Mouse (Mus musculus): Measurements from ENCODE around the gene Tlcd1. TPM values are rescaled to one million over a fixed set of nuclear protein-coding genes. Genes with fewer than 3 reads are reported as not detected.

The Tlcd1 gene
- polyA plus RNA-seq, 1 experiment from 2014 or later, result 9.9 TPM

DNA sequence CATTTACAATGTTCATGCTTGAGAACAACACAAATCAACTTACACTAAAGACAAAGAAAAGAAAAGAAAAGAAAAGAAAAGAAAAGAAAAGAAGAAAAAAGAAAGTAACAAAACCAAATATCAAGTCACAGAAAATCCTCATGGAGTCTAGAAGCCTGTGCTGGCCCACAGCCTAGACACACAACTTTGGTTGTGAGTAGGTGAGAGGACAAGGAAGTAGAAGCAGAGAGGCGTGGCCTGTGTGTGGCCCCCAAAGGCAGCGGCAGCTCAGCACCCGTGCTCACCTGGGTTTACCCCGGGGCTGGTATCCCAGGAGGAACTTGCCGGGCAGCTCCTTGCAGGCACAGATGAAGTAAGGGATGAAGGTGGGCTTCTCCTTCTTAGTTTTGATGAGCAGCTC is 35.0 kb downstream of the Tlcd1 start:
- Histone ChIP-seq H3K27me3 (ENCODE audit: control insufficient read depth, insufficient read depth, low read length) (no peaks in the 10 kb centered on the region), H3K4me1 (replicated peaks; ENCODE audit: control insufficient read depth, insufficient read depth, low read length) (no peaks in the 10 kb centered on the region), H3K9me3 (ENCODE audit: control insufficient read depth, low read length) (no peaks in the 10 kb centered on the region), H3K27ac (ENCODE audit: low read depth, low read length) (no peak overlapping the region), H3K9ac (ENCODE audit: low read length) (no peak overlapping the region), H3K36me3 (ENCODE audit: control insufficient read depth, insufficient read depth, low read length) (peaks cover 30% of the 10 kb centered on the region), H3K4me2 (ENCODE audit: low read depth, low read length, severe bottlenecking) (no peak overlapping the region), H3K4me3 (ENCODE audit: low read depth, low read length) (no peak overlapping the region)
- DNase-seq (ENCODE audit: low spot score) (no peak), ATAC-seq (replicated peaks; ENCODE audit: low FRiP score) (no peak)
- WGBS, result 83% methylated on average over 5 of the region's 5 CpGs

DNA sequence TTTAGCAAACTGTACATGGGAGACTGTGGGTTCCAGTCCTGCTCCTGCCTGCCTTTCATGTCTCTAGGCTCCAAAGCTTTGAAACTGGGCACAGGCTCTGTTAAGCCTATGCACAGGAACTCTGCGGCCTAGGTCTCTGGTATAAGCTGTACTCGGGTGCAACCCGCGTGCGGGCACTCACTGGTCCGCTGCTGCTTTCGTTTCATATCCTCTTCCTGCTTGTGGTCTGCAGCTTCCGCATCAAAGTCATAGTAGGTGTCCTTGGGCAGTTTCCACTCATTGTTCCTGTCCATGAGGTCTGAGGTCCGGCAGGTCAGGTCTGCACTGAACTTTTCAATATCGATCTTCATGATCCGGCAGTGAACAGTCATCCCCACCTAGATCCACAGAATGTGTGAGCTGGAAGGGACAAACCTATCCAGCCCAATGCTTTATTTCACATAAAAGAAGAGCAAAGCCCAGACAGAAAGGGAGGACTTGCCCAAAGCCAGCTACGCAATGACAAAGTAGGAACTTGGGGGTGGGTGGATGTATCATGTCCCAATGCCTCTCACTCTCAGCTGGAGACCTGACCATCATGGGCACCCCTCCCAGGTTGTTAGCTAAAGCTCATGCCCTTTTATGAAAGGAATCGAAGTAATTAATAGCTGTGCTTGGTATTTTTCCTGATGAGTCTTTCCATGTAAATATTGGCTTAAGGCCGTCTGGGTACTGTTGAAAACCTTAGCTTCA is 36.7 kb downstream of the Tlcd1 start:
- no peak overlapping the region for H3K4me2 ChIP-seq (ENCODE audit: low read depth, low read length, severe bottlenecking)
- WGBS, result 96% methylated on average over 14 of the region's 14 CpGs
- ATAC-seq (replicated peaks; ENCODE audit: low FRiP score) (no peak), DNase-seq (ENCODE audit: low spot score) (no peak)
- H3K27me3 ChIP-seq (ENCODE audit: control insufficient read depth, insufficient read depth, low read length), result no peaks in the 10 kb centered on the region
- no peak overlapping the region for H3K27ac ChIP-seq (ENCODE audit: low read depth, low read length)
- peaks cover 30% of the 10 kb centered on the region for H3K36me3 ChIP-seq (ENCODE audit: control insufficient read depth, insufficient read depth, low read length)
- H3K4me1 ChIP-seq (replicated peaks; ENCODE audit: control insufficient read depth, insufficient read depth, low read length), result no peaks in the 10 kb centered on the region
- no peak overlapping the region for H3K9ac ChIP-seq (ENCODE audit: low read length)
- H3K4me3 ChIP-seq (ENCODE audit: low read depth, low read length), result no peak overlapping the region
- no peaks in the 10 kb centered on the region for H3K9me3 ChIP-seq (ENCODE audit: control insufficient read depth, low read length)

DNA sequence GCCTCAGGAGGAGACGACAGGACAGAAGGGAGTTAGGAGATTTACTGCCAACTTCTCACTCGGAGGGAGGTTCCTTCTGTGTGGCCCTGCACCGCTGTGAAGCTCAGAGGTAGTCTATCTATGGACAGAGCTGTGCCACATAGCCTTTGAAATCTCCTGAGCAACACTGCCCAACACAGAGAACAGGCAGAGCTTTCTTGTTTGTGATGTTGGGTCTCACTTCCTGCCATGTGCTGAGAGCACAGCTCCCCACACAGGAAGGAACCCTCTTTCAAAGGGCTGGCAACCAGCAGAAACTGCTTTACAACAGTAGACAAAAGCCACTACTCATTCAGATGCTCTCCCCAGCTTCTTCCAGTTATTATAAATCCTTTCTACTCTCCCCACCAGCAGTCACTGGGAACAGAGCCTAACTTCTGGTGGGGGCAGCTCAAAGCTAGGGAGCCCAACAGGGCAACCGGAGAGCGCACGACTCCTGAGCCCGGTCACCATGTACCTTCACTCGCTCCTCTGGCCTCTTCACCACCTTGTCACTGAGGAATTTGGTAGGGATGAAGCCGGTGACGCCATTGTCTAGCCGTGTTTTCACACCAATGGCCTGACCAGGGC is 39.3 kb downstream of the Tlcd1 start:
- Histone ChIP-seq H3K4me1 (replicated peaks; ENCODE audit: control insufficient read depth, insufficient read depth, low read length) (no peaks in the 10 kb centered on the region), H3K4me3 (ENCODE audit: low read depth, low read length) (no peak overlapping the region), H3K4me2 (ENCODE audit: low read depth, low read length, severe bottlenecking) (no peak overlapping the region), H3K36me3 (ENCODE audit: control insufficient read depth, insufficient read depth, low read length) (peaks cover 25% of the 10 kb centered on the region), H3K9me3 (ENCODE audit: control insufficient read depth, low read length) (no peaks in the 10 kb centered on the region), H3K27me3 (ENCODE audit: control insufficient read depth, insufficient read depth, low read length) (no peaks in the 10 kb centered on the region), H3K9ac (ENCODE audit: low read length) (no peak overlapping the region), H3K27ac (ENCODE audit: low read depth, low read length) (no peak overlapping the region)
- no peak for ATAC-seq (replicated peaks; ENCODE audit: low FRiP score)
- no peak for DNase-seq (ENCODE audit: low spot score)
- WGBS, result 93% methylated on average over 11 of the region's 11 CpGs

DNA sequence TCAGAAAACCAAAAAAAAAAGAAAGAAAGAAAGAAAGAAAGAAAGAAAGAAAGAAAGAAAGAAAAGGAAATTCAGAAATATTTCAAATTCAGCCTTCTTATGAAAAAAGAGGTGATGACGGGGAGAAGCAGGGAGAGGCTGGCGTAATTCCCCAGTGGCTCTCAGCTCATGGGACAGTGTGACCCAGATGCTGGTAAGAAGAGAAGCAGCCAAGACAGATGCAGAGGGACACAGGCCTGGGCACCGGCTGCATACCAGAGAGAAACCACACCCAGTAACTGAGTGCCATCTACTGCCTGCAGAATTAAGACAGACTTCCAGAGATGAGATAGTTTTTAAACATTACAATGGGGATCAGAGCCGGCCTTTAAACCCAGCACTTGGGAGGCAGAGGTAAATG is 47.1 kb downstream of the Tlcd1 start:
- Histone ChIP-seq H3K4me1 (replicated peaks; ENCODE audit: control insufficient read depth, insufficient read depth, low read length) (no peaks in the 10 kb centered on the region), H3K9ac (ENCODE audit: low read length) (no peak overlapping the region), H3K4me2 (ENCODE audit: low read depth, low read length, severe bottlenecking) (no peak overlapping the region), H3K4me3 (ENCODE audit: low read depth, low read length) (no peak overlapping the region), H3K27ac (ENCODE audit: low read depth, low read length) (no peak overlapping the region), H3K36me3 (ENCODE audit: control insufficient read depth, insufficient read depth, low read length) (peaks cover 32% of the 10 kb centered on the region), H3K27me3 (ENCODE audit: control insufficient read depth, insufficient read depth, low read length) (no peaks in the 10 kb centered on the region), H3K9me3 (ENCODE audit: control insufficient read depth, low read length) (no peaks in the 10 kb centered on the region)
- DNase-seq (ENCODE audit: low spot score) (no peak), ATAC-seq (replicated peaks; ENCODE audit: low FRiP score) (no peak)
- WGBS, result 100% methylated on average over 4 of the region's 4 CpGs

Small RNA genes lying within 50 kb of the gene (microRNA-seq; reads per million reads assigned to microRNA genes)
- gene Mir7653 (ENCODE audit: insufficient number of aligned reads), result not detected

Other genes with a start within 250 kb of the Tlcd1 start
- 14.3 and 16.7 TPM in 2 replicates for gene Sez6, start 245.9 kb upstream of the Tlcd1 start, polyA plus RNA-seq (2014; fragmentation: Nextera tagmentation; extraction: Ambion mirVana)
- 29.6 and 30.5 TPM in 2 replicates for gene Phf12, start 194.0 kb upstream of the Tlcd1 start, polyA plus RNA-seq (2014; fragmentation: Nextera tagmentation; extraction: Ambion mirVana)
- 18.8 and 22.1 TPM in 2 replicates for gene Dhrs13, start 144.4 kb upstream of the Tlcd1 start, polyA plus RNA-seq (2014; fragmentation: Nextera tagmentation; extraction: Ambion mirVana)
- gene Flot2, start 138.8 kb upstream of the Tlcd1 start, polyA plus RNA-seq (2014; fragmentation: Nextera tagmentation; extraction: Ambion mirVana), result 71.2 and 74.2 TPM in 2 replicates
- 39.4 and 41.8 TPM in 2 replicates for gene Eral1, start 96.3 kb upstream of the Tlcd1 start, polyA plus RNA-seq (2014; fragmentation: Nextera tagmentation; extraction: Ambion mirVana)
- 31.3 and 34.4 TPM in 2 replicates for gene Fam222b, start 82.1 kb upstream of the Tlcd1 start, polyA plus RNA-seq (2014; fragmentation: Nextera tagmentation; extraction: Ambion mirVana)
- 77.7 and 79.6 TPM in 2 replicates for gene Traf4, start 11.1 kb upstream of the Tlcd1 start, polyA plus RNA-seq (2014; fragmentation: Nextera tagmentation; extraction: Ambion mirVana)
- gene Nek8, start within 50 bp of the Tlcd1 start, polyA plus RNA-seq (2014; fragmentation: Nextera tagmentation; extraction: Ambion mirVana), result 7.6 and 9.6 TPM in 2 replicates
- gene Rpl23a, start 6.9 kb downstream of the Tlcd1 start, polyA plus RNA-seq (2014; fragmentation: Nextera tagmentation; extraction: Ambion mirVana), result 1,094 and 1,161 TPM in 2 replicates
- 54.7 and 58.8 TPM in 2 replicates for gene Rab34, start 11.7 kb downstream of the Tlcd1 start, polyA plus RNA-seq (2014; fragmentation: Nextera tagmentation; extraction: Ambion mirVana)
- gene Proca1, start 16.7 kb downstream of the Tlcd1 start, polyA plus RNA-seq (2014; fragmentation: Nextera tagmentation; extraction: Ambion mirVana), result 1.4 and 1.6 TPM in 2 replicates
- gene Sdf2, start 69.0 kb downstream of the Tlcd1 start, polyA plus RNA-seq (2014; fragmentation: Nextera tagmentation; extraction: Ambion mirVana), result 41.0 and 52.3 TPM in 2 replicates
- 33.7 and 34.0 TPM in 2 replicates for gene Supt6, start 69.3 kb downstream of the Tlcd1 start, polyA plus RNA-seq (2014; fragmentation: Nextera tagmentation; extraction: Ambion mirVana)
- 75.1 and 84.6 TPM in 2 replicates for gene 2610507B11Rik, start 85.0 kb downstream of the Tlcd1 start, polyA plus RNA-seq (2014; fragmentation: Nextera tagmentation; extraction: Ambion mirVana)
- 0.21 and 0.87 TPM in 2 replicates for gene BC030499, start 114.1 kb downstream of the Tlcd1 start, polyA plus RNA-seq (2014; fragmentation: Nextera tagmentation; extraction: Ambion mirVana)
- gene Spag5, start 124.8 kb downstream of the Tlcd1 start, polyA plus RNA-seq (2014; fragmentation: Nextera tagmentation; extraction: Ambion mirVana), result 75.5 and 76.1 TPM in 2 replicates
- 3.3 and 7.4 TPM in 2 replicates for gene Aldoc, start 146.3 kb downstream of the Tlcd1 start, polyA plus RNA-seq (2014; fragmentation: Nextera tagmentation; extraction: Ambion mirVana)
- 69.6 and 70.3 TPM in 2 replicates for gene Pigs, start 151.7 kb downstream of the Tlcd1 start, polyA plus RNA-seq (2014; fragmentation: Nextera tagmentation; extraction: Ambion mirVana)
- gene Unc119, start 166.8 kb downstream of the Tlcd1 start, polyA plus RNA-seq (2014; fragmentation: Nextera tagmentation; extraction: Ambion mirVana), result 73.2 and 77.4 TPM in 2 replicates
- gene Foxn1, start 209.8 kb downstream of the Tlcd1 start, polyA plus RNA-seq (2014; fragmentation: Nextera tagmentation; extraction: Ambion mirVana), result not detected in 2 replicates
- not detected in 2 replicates for gene Slc13a2, start 245.5 kb downstream of the Tlcd1 start, polyA plus RNA-seq (2014; fragmentation: Nextera tagmentation; extraction: Ambion mirVana)